In the genomic region with DNA sequence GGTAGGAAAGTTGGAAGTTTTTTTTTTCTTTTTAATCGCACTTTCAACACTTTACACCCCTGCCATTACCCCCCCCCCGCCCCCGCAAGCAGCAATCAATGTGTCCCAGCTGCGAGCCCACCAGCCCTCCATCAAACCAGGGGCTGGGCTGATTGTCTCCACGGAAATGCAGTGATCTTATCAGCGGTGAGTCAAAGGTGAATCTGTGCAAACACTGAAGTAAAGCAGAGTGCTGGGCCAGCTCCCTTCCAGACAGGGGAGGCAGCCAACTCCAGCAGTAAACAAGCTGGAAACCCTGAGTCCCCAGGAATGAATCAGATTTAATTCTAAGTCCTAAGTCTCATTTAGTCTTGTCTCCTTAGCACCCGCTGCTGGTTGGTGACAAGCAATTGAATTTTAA, we compare ENCODE assay signal across 14 mouse cellular contexts.
DNase-seq lines count a peak whose midpoint lies in the region; ATAC-seq and TF ChIP-seq lines count a peak whose summit lies in the region.
"Had no signal": no experiment of that assay in that cellular context is flagged by ENCODE, and none has a peak within 500 bp of the region (broad histone marks: within the 10 kb centered on the region; RNA-seq: fewer than 3 reads in every experiment).

No protein-coding gene starts in this region.

- H3K4me1 ChIP-seq in heart, embryonic 11.5 days (ENCODE audit: control insufficient read depth, insufficient read depth, low read length) = peaks cover 6% of the 10 kb centered on the region; the same call in 1 of the 2 replicates
- H3K4me1 ChIP-seq in midbrain, embryonic 10.5 days = peaks cover 37% of the 10 kb centered on the region
- no peaks in the 10 kb centered on the region for H3K4me1 ChIP-seq in midbrain, postnatal 0 days (ENCODE audit: insufficient read depth, low read length)
- no peaks in the 10 kb centered on the region for H3K4me1 ChIP-seq in intestine, embryonic 15.5 days (replicated peaks)
- H3K4me1 ChIP-seq in liver, postnatal 0 days (ENCODE audit: insufficient read depth) = no peaks in the 10 kb centered on the region; the same call in 1 of the 2 replicates
- H3K4me1 ChIP-seq in lung, adult 2 months (ENCODE audit: control insufficient read depth, insufficient read depth, low read length) = no peaks in the 10 kb centered on the region

- TF ChIP-seq POLR2A in lung, adult 2 months (IDR thresholded peaks at IDR 0.05; ENCODE audit: borderline replicate concordance, extremely low read depth, low read depth, low read length) = no peak

- H3K36me3 ChIP-seq in heart, embryonic 11.5 days (ENCODE audit: control insufficient read depth, insufficient read depth, low read length) = no peaks in the 10 kb centered on the region
- no peaks in the 10 kb centered on the region for H3K36me3 ChIP-seq in midbrain, embryonic 10.5 days
- H3K36me3 ChIP-seq in midbrain, postnatal 0 days (ENCODE audit: insufficient read depth, low read length) = no peaks in the 10 kb centered on the region
- H3K36me3 ChIP-seq in intestine, embryonic 15.5 days = no peaks in the 10 kb centered on the region
- no peaks in the 10 kb centered on the region for H3K36me3 ChIP-seq in liver, postnatal 0 days (replicated peaks; ENCODE audit: insufficient read depth, low read length)
- H3K36me3 ChIP-seq: limb, embryonic 15.5 days had no signal

- no peak for ATAC-seq in heart, embryonic 11.5 days (replicated peaks; ENCODE audit: insufficient number of reproducible peaks, low FRiP score, low TSS enrichment)
- ATAC-seq in midbrain, postnatal 0 days (ENCODE audit: low FRiP score) = no peak
- peak; percentile 67 for ATAC-seq in intestine, embryonic 15.5 days
- 0 out of 2 replicates have a peak, but pooled peaks have one; percentile 38 for ATAC-seq in liver, postnatal 0 days
- ATAC-seq: forebrain, postnatal 0 days had no signal

- no peak overlapping the region for H3K4me3 ChIP-seq in heart, embryonic 11.5 days (ENCODE audit: low read depth, low read length)
- no peak overlapping the region; the same call in 1 of the 2 replicates for H3K4me3 ChIP-seq in midbrain, embryonic 10.5 days
- H3K4me3 ChIP-seq in midbrain, postnatal 0 days (ENCODE audit: low read depth, low read length) = no peak overlapping the region
- H3K4me3 ChIP-seq in intestine, embryonic 15.5 days (replicated peaks) = no peak overlapping the region
- H3K4me3 ChIP-seq in liver, postnatal 0 days (ENCODE audit: low read depth, low read length) = no peak overlapping the region
- no peak overlapping the region for H3K4me3 ChIP-seq in lung, adult 2 months (replicated peaks; ENCODE audit: extremely low read depth, low read depth, low read length)
- H3K4me3 ChIP-seq: limb, embryonic 15.5 days had no signal

- H3K4me2 ChIP-seq in heart, embryonic 11.5 days = peak overlapping the region; percentile 0; the same call in 1 of the 2 replicates
- no peak overlapping the region for H3K4me2 ChIP-seq in midbrain, postnatal 0 days (ENCODE audit: low read depth, low read length, poor library complexity, severe bottlenecking)
- no peak overlapping the region; the same call in 1 of the 2 replicates for H3K4me2 ChIP-seq in intestine, embryonic 15.5 days (replicated peaks)
- H3K4me2 ChIP-seq in liver, postnatal 0 days (ENCODE audit: low read depth, low read length) = peak overlapping the region; percentile 24; the same call in 1 of the 2 replicates
- H3K4me2 ChIP-seq: limb, embryonic 15.5 days had no signal

- no peak for TF ChIP-seq CTCF in midbrain, postnatal 0 days (IDR thresholded peaks at IDR 0.05)
- TF ChIP-seq CTCF in liver, postnatal 0 days (IDR thresholded peaks at IDR 0.05; ENCODE audit: low read depth) = no peak
- no peak for TF ChIP-seq CTCF in lung, adult 2 months (IDR thresholded peaks at IDR 0.05; ENCODE audit: insufficient read depth, low read length)

- 8% methylated on average over 7 of the region's 7 CpGs for WGBS in heart, embryonic 11.5 days (ENCODE audit: insufficient replicate concordance)
- 4% methylated on average over 7 of the region's 7 CpGs for WGBS in midbrain, embryonic 10.5 days
- 11% methylated on average over 7 of the region's 7 CpGs for WGBS in midbrain, postnatal 0 days
- 7% methylated on average over 7 of the region's 7 CpGs for WGBS in intestine, embryonic 15.5 days
- WGBS in liver, postnatal 0 days (ENCODE audit: insufficient replicate concordance) = 20% methylated on average over 7 of the region's 7 CpGs
- WGBS in lung, adult 2 months = 18% methylated on average over 7 of the region's 7 CpGs

- H3K27me3 ChIP-seq in heart, embryonic 11.5 days (ENCODE audit: control insufficient read depth, insufficient read depth, low read length) = no peaks in the 10 kb centered on the region
- peaks cover 6% of the 10 kb centered on the region; the same call in 1 of the 2 replicates for H3K27me3 ChIP-seq in midbrain, embryonic 10.5 days (ENCODE audit: low read depth, poor library complexity, severe bottlenecking)
- no peaks in the 10 kb centered on the region for H3K27me3 ChIP-seq in midbrain, postnatal 0 days (ENCODE audit: insufficient read depth, low read length)
- no peaks in the 10 kb centered on the region for H3K27me3 ChIP-seq in intestine, embryonic 15.5 days (replicated peaks)
- no peaks in the 10 kb centered on the region for H3K27me3 ChIP-seq in liver, postnatal 0 days (ENCODE audit: insufficient read depth, low read length)
- H3K27me3 ChIP-seq: limb, embryonic 15.5 days had no signal

- H3K9me3 ChIP-seq in heart, embryonic 11.5 days (replicated peaks; ENCODE audit: control insufficient read depth, low read length) = no peaks in the 10 kb centered on the region
- no peaks in the 10 kb centered on the region for H3K9me3 ChIP-seq in midbrain, embryonic 10.5 days (replicated peaks)
- no peaks in the 10 kb centered on the region for H3K9me3 ChIP-seq in midbrain, postnatal 0 days (ENCODE audit: low read length)
- no peaks in the 10 kb centered on the region for H3K9me3 ChIP-seq in intestine, embryonic 15.5 days
- H3K9me3 ChIP-seq in liver, postnatal 0 days (ENCODE audit: low read length) = no peaks in the 10 kb centered on the region
- H3K9me3 ChIP-seq: limb, embryonic 15.5 days had no signal

- DNase-seq in heart, adult 8-10 months (ENCODE audit: low spot score) = no peak
- DNase-seq in midbrain, embryonic 10.5 days (ENCODE audit: low spot score) = peak; percentile 32
- no peak for DNase-seq in midbrain, postnatal 0 days (ENCODE audit: low spot score)
- peak; percentile 17 for DNase-seq in liver, postnatal 0 days
- no peak for DNase-seq in layer of hippocampus, adult 11-12 months (ENCODE audit: low spot score)
- DNase-seq in lung, adult 2 months = no peak
- DNase-seq: cerebellum, adult 11-12 months; forebrain, postnatal 0 days; heart, adult 18-20 months; kidney, postnatal 10 days; layer of hippocampus, postnatal 36 days had no signal

- no peak for TF ChIP-seq EP300 in liver, postnatal 0 days (IDR thresholded peaks at IDR 0.05; ENCODE audit: low read depth)

- H3K9ac ChIP-seq in heart, embryonic 11.5 days (ENCODE audit: low read depth, low read length) = 0 out of 2 replicates have a peak overlapping the region, but pooled peaks have one; percentile 22
- no peak overlapping the region for H3K9ac ChIP-seq in midbrain, postnatal 0 days (replicated peaks; ENCODE audit: low read length, poor library complexity, severe bottlenecking)
- no peak overlapping the region for H3K9ac ChIP-seq in intestine, embryonic 15.5 days
- H3K9ac ChIP-seq in liver, postnatal 0 days (replicated peaks) = no peak overlapping the region
- H3K9ac ChIP-seq: forebrain, postnatal 0 days; limb, embryonic 15.5 days had no signal

- no peak overlapping the region for H3K27ac ChIP-seq in heart, embryonic 11.5 days (ENCODE audit: low read depth, low read length)
- H3K27ac ChIP-seq in midbrain, embryonic 10.5 days (replicated peaks) = peak overlapping the region; percentile 49
- no peak overlapping the region for H3K27ac ChIP-seq in midbrain, postnatal 0 days (ENCODE audit: low read depth, low read length)
- H3K27ac ChIP-seq in intestine, embryonic 15.5 days = no peak overlapping the region
- peak overlapping the region; percentile 44; the same call in 1 of the 2 replicates for H3K27ac ChIP-seq in liver, postnatal 0 days (ENCODE audit: low read depth)
- H3K27ac ChIP-seq: limb, embryonic 15.5 days had no signal

Comparison
In these comparisons a context has a peak if more than half of its experiments do, and no peak if none do; other contexts are left out.
1. H3K27ac ChIP-seq: peak in midbrain, embryonic 10.5 days (single experiment) and liver, postnatal 0 days (single experiment); none in heart, embryonic 11.5 days (single experiment), midbrain, postnatal 0 days (single experiment) and intestine, embryonic 15.5 days (single experiment).
2. DNase-seq: peak in midbrain, embryonic 10.5 days (single experiment) and liver, postnatal 0 days (single experiment); none in heart, adult 8-10 months (single experiment), midbrain, postnatal 0 days (single experiment), layer of hippocampus, adult 11-12 months (single experiment) and lung, adult 2 months (single experiment).
3. ATAC-seq: peak in intestine, embryonic 15.5 days (single experiment) and liver, postnatal 0 days (single experiment); none in heart, embryonic 11.5 days (single experiment) and midbrain, postnatal 0 days (single experiment).
4. H3K4me2 ChIP-seq: peak in heart, embryonic 11.5 days (single experiment) and liver, postnatal 0 days (single experiment); none in midbrain, postnatal 0 days (single experiment) and intestine, embryonic 15.5 days (single experiment).